ENCODE assay signal across 8 mouse cellular contexts in genomic region chr11:98953835-98954320, GRCm38 (mm10). TPM values are rescaled to one million over a fixed set of nuclear protein-coding genes. Genes with fewer than 3 reads are reported as not detected.
DNase-seq lines count a peak whose midpoint lies in the region; ATAC-seq and TF ChIP-seq lines count a peak whose summit lies in the region.

No protein-coding gene starts in this region.

- H3K4me1 ChIP-seq in liver, adult 2 months (ENCODE audit: control insufficient read depth, insufficient read depth, low read length), result peaks cover 42% of the 10 kb centered on the region
- peaks cover 67% of the 10 kb centered on the region for H3K4me1 ChIP-seq in embryonic facial prominence, embryonic 15.5 days
- H3K4me1 ChIP-seq in hindbrain, postnatal 0 days (ENCODE audit: insufficient read depth, low read length), result peaks cover 22% of the 10 kb centered on the region
- peaks cover 11% of the 10 kb centered on the region; the same call in 1 of the 2 replicates for H3K4me1 ChIP-seq in midbrain, postnatal 0 days (ENCODE audit: insufficient read depth, low read length)
- peaks cover 54% of the 10 kb centered on the region for H3K4me1 ChIP-seq in cerebellum, adult 2 months (ENCODE audit: control insufficient read depth, insufficient read depth, low read length)

- ATAC-seq in embryonic facial prominence, embryonic 15.5 days (ENCODE audit: insufficient number of reproducible peaks, low FRiP score, low TSS enrichment, low read depth), result no peak
- no peak for ATAC-seq in hindbrain, postnatal 0 days
- no peak for ATAC-seq in midbrain, postnatal 0 days (ENCODE audit: low FRiP score)

- WGBS in liver, adult 2 months, result 5% methylated on average over 13 of the region's 13 CpGs
- 27% methylated on average over 13 of the region's 13 CpGs for WGBS in embryonic facial prominence, embryonic 15.5 days
- 27% methylated on average over 13 of the region's 13 CpGs for WGBS in hindbrain, postnatal 0 days
- 41% methylated on average over 13 of the region's 13 CpGs for WGBS in midbrain, postnatal 0 days
- WGBS in cerebellum, adult 2 months, result 40% methylated on average over 13 of the region's 13 CpGs

- no peak for TF ChIP-seq CTCF in liver, adult 2 months (IDR thresholded peaks at IDR 0.05; ENCODE audit: low read depth, low read length)
- no peak for TF ChIP-seq CTCF in hindbrain, postnatal 0 days (IDR thresholded peaks at IDR 0.05; ENCODE audit: low read depth)
- no peak for TF ChIP-seq CTCF in midbrain, postnatal 0 days (IDR thresholded peaks at IDR 0.05)
- TF ChIP-seq CTCF in cerebellum, adult 2 months (IDR thresholded peaks at IDR 0.05; ENCODE audit: borderline replicate concordance, insufficient read depth, low read depth, low read length), result no peak

- H3K27ac ChIP-seq in liver, adult 2 months (replicated peaks; ENCODE audit: insufficient read depth, low read depth, low read length), result peak overlapping the region; percentile 72
- H3K27ac ChIP-seq in embryonic facial prominence, embryonic 15.5 days (replicated peaks), result 0 out of 2 replicates have a peak overlapping the region, but pooled peaks have one; percentile 68
- H3K27ac ChIP-seq in hindbrain, postnatal 0 days, result no peak overlapping the region
- no peak overlapping the region for H3K27ac ChIP-seq in midbrain, postnatal 0 days (ENCODE audit: low read depth, low read length)
- H3K27ac ChIP-seq in cerebellum, adult 2 months (ENCODE audit: insufficient read depth, low read length), result no peak overlapping the region

- no peaks in the 10 kb centered on the region for H3K9me3 ChIP-seq in embryonic facial prominence, embryonic 15.5 days (replicated peaks)
- no peaks in the 10 kb centered on the region for H3K9me3 ChIP-seq in hindbrain, postnatal 0 days (ENCODE audit: low read length)
- H3K9me3 ChIP-seq in midbrain, postnatal 0 days (ENCODE audit: low read length), result no peaks in the 10 kb centered on the region

- no peak overlapping the region for H3K4me3 ChIP-seq in liver, adult 2 months (ENCODE audit: insufficient read depth, low read depth, low read length)
- no peak overlapping the region for H3K4me3 ChIP-seq in embryonic facial prominence, embryonic 15.5 days (replicated peaks)
- H3K4me3 ChIP-seq in hindbrain, postnatal 0 days (ENCODE audit: low read length), result no peak overlapping the region
- H3K4me3 ChIP-seq in midbrain, postnatal 0 days (ENCODE audit: low read depth, low read length), result no peak overlapping the region
- no peak overlapping the region for H3K4me3 ChIP-seq in cerebellum, adult 2 months (replicated peaks; ENCODE audit: insufficient read depth, low read depth, low read length)

- no peaks in the 10 kb centered on the region for H3K27me3 ChIP-seq in liver, adult 2 months (ENCODE audit: control insufficient read depth, insufficient read depth, low read length)
- H3K27me3 ChIP-seq in embryonic facial prominence, embryonic 15.5 days, result no peaks in the 10 kb centered on the region
- H3K27me3 ChIP-seq in hindbrain, postnatal 0 days (ENCODE audit: insufficient read depth, low read length), result no peaks in the 10 kb centered on the region
- no peaks in the 10 kb centered on the region for H3K27me3 ChIP-seq in midbrain, postnatal 0 days (ENCODE audit: insufficient read depth, low read length)
- no peaks in the 10 kb centered on the region for H3K27me3 ChIP-seq in cerebellum, adult 2 months (ENCODE audit: control insufficient read depth, insufficient read depth, low read length)

- peaks cover 17% of the 10 kb centered on the region; the same call in 1 of the 2 replicates for H3K79me2 ChIP-seq in liver, adult 2 months (ENCODE audit: control insufficient read depth, insufficient read depth, low read length)

- H3K9ac ChIP-seq in liver, adult 2 months (ENCODE audit: low read depth, low read length), result peak overlapping the region; percentile 45
- H3K9ac ChIP-seq in embryonic facial prominence, embryonic 15.5 days, result no peak overlapping the region
- no peak overlapping the region for H3K9ac ChIP-seq in hindbrain, postnatal 0 days (replicated peaks; ENCODE audit: low read length)
- H3K9ac ChIP-seq in midbrain, postnatal 0 days (replicated peaks; ENCODE audit: low read length, poor library complexity, severe bottlenecking), result 0 out of 2 replicates have a peak overlapping the region, but pooled peaks have one; percentile 3

- TF ChIP-seq POLR2A in liver, adult 2 months (IDR thresholded peaks at IDR 0.05; ENCODE audit: extremely low read depth, insufficient read depth, low read length), result no peak
- TF ChIP-seq POLR2A in cerebellum, adult 2 months (IDR thresholded peaks at IDR 0.05; ENCODE audit: borderline replicate concordance, insufficient read depth, low read length), result no peak

- DNase-seq in liver, adult 2 months (ENCODE audit: extremely low read depth, low read depth, low spot score), result peak; percentile 90
- no peak for DNase-seq in liver
- no peak for DNase-seq in hindbrain, postnatal 0 days (ENCODE audit: low spot score)
- DNase-seq in midbrain, postnatal 0 days (ENCODE audit: low spot score), result no peak
- no peak for DNase-seq in cerebellum, adult 9-10 months
- DNase-seq in frontal cortex, postnatal 36 days (ENCODE audit: low spot score in 2 of 2), result no peak
- no peak for DNase-seq in cerebellum, adult 2 months

- no peak overlapping the region for H3K4me2 ChIP-seq in embryonic facial prominence, embryonic 15.5 days (replicated peaks)
- peak overlapping the region; percentile 28 for H3K4me2 ChIP-seq in hindbrain, postnatal 0 days (ENCODE audit: low read depth, low read length)
- H3K4me2 ChIP-seq in midbrain, postnatal 0 days (ENCODE audit: low read depth, low read length, poor library complexity, severe bottlenecking), result peak overlapping the region; percentile 28; the same call in 1 of the 2 replicates

- no peaks in the 10 kb centered on the region for H3K36me3 ChIP-seq in liver, adult 2 months (ENCODE audit: control insufficient read depth, insufficient read depth, low read length)
- peaks cover 39% of the 10 kb centered on the region for H3K36me3 ChIP-seq in embryonic facial prominence, embryonic 15.5 days
- no peaks in the 10 kb centered on the region for H3K36me3 ChIP-seq in hindbrain, postnatal 0 days (ENCODE audit: insufficient read depth, low read length)
- no peaks in the 10 kb centered on the region for H3K36me3 ChIP-seq in midbrain, postnatal 0 days (ENCODE audit: insufficient read depth, low read length)

RNA-seq across cellular contexts. Expression of gene Rara, which starts 26.3 kb away (rescaled TPM):
- total RNA-seq in liver, adult 2 months (2014; rRNA removed), result 3.7 and 4.5 TPM in 2 replicates
- 14.1 and 14.6 TPM in 2 replicates for polyA plus RNA-seq in liver, adult 2 months (2012; rRNA removed)
- 50.0 and 53.5 TPM in 2 replicates for polyA plus RNA-seq in embryonic facial prominence, embryonic 15.5 days (2015; fragmentation: Nextera tagmentation; extraction: Ambion mirVana)
- 16.9 and 19.2 TPM in 2 replicates for total RNA-seq in hindbrain, postnatal 0 days (2014; rRNA removed)
- 8.1 and 9.5 TPM in 2 replicates for polyA plus RNA-seq in hindbrain, postnatal 0 days (2015; fragmentation: Nextera tagmentation; extraction: Ambion mirVana)
- total RNA-seq in midbrain, postnatal 0 days (2014; rRNA removed), result 14.3 and 20.4 TPM in 2 replicates
- 8.2 and 8.7 TPM in 2 replicates for polyA plus RNA-seq in midbrain, postnatal 0 days (2015; fragmentation: Nextera tagmentation; extraction: Ambion mirVana)
- polyA plus RNA-seq in cerebellum, adult 2 months (2012; rRNA removed), result 13.5 and 15.4 TPM in 2 replicates

RNA-seq across cellular contexts. Expression of gene Gjd3, which starts 28.9 kb away (rescaled TPM):
- total RNA-seq in liver, adult 2 months (2014; rRNA removed), result not detected in 2 replicates
- polyA plus RNA-seq in liver, adult 2 months (2012; rRNA removed), result 0.11 TPM in 1 of 2 replicates, not detected in the other
- 0.96 and 1.1 TPM in 2 replicates for polyA plus RNA-seq in embryonic facial prominence, embryonic 15.5 days (2015; fragmentation: Nextera tagmentation; extraction: Ambion mirVana)
- total RNA-seq in hindbrain, postnatal 0 days (2014; rRNA removed), result 0.75 and 5.0 TPM in 2 replicates
- 4.8 and 5.9 TPM in 2 replicates for polyA plus RNA-seq in hindbrain, postnatal 0 days (2015; fragmentation: Nextera tagmentation; extraction: Ambion mirVana)
- total RNA-seq in midbrain, postnatal 0 days (2014; rRNA removed), result 3.0 and 5.1 TPM in 2 replicates
- polyA plus RNA-seq in midbrain, postnatal 0 days (2015; fragmentation: Nextera tagmentation; extraction: Ambion mirVana), result 4.5 and 5.1 TPM in 2 replicates
- polyA plus RNA-seq in cerebellum, adult 2 months (2012; rRNA removed), result 1.2 and 2.1 TPM in 2 replicates

RNA-seq across cellular contexts. Expression of gene Cdc6, which starts 46.3 kb away (rescaled TPM):
- 0.09 and 0.20 TPM in 2 replicates for total RNA-seq in liver, adult 2 months (2014; rRNA removed)
- 0.07 TPM in 1 of 2 replicates, not detected in the other for polyA plus RNA-seq in liver, adult 2 months (2012; rRNA removed)
- 22.6 and 22.7 TPM in 2 replicates for polyA plus RNA-seq in embryonic facial prominence, embryonic 15.5 days (2015; fragmentation: Nextera tagmentation; extraction: Ambion mirVana)
- total RNA-seq in hindbrain, postnatal 0 days (2014; rRNA removed), result 2.5 and 4.6 TPM in 2 replicates
- 3.0 and 3.4 TPM in 2 replicates for polyA plus RNA-seq in hindbrain, postnatal 0 days (2015; fragmentation: Nextera tagmentation; extraction: Ambion mirVana)
- 0.19 and 0.44 TPM in 2 replicates for total RNA-seq in midbrain, postnatal 0 days (2014; rRNA removed)
- polyA plus RNA-seq in midbrain, postnatal 0 days (2015; fragmentation: Nextera tagmentation; extraction: Ambion mirVana), result 0.52 and 0.65 TPM in 2 replicates
- polyA plus RNA-seq in cerebellum, adult 2 months (2012; rRNA removed), result 0.30 and 0.36 TPM in 2 replicates

Comparison
In these comparisons a context has a peak if more than half of its experiments do, and no peak if none do; other contexts are left out.
1. H3K27ac ChIP-seq: peak in liver, adult 2 months (single experiment) and embryonic facial prominence, embryonic 15.5 days (single experiment); none in hindbrain, postnatal 0 days (single experiment), midbrain, postnatal 0 days (single experiment) and cerebellum, adult 2 months (single experiment).
2. H3K9ac ChIP-seq: peak in liver, adult 2 months (single experiment) and midbrain, postnatal 0 days (single experiment); none in embryonic facial prominence, embryonic 15.5 days (single experiment) and hindbrain, postnatal 0 days (single experiment).